Mouse (Mus musculus): ENCODE measurements around the gene Mks1.
A peak's percentile ranks its signal among the peaks of the same experiment; 100 is the strongest.

Gene Mks1

GRCm38 (mm10) chr11:87852690-87853596, at the start of gene Mks1:
Mks1 (plus strand) TSS chr11:87853215.
- H3K36me3 ChIP-seq (ENCODE audit: control insufficient read depth, insufficient read depth, low read length, poor library complexity, severe bottlenecking), result no peaks in the 10 kb centered on the region
- H3K27me3 ChIP-seq (ENCODE audit: control insufficient read depth, insufficient read depth, low read length, poor library complexity, severe bottlenecking), result no peaks in the 10 kb centered on the region; the same call in 1 of the 2 replicates
- peak; percentile 94 for DNase-seq (ENCODE audit: low read depth, low spot score)

- Histone ChIP-seq H3K36me3 (ENCODE audit: control insufficient read depth, insufficient read depth, low read length, poor library complexity, severe bottlenecking) (no peaks in the 10 kb centered on the region), H3K27me3 (ENCODE audit: control insufficient read depth, insufficient read depth, low read length, poor library complexity, severe bottlenecking) (no peaks in the 10 kb centered on the region)
- peak; percentile 65 for DNase-seq (ENCODE audit: low read depth, low spot score)
Measured at GRCm38 (mm10) chr11:87805448-87805847, 47.6 kb upstream of the Mks1 start.

GRCm38 (mm10) chr11:87807433-87807832, 45.6 kb upstream of the Mks1 start:
- H3K27me3 ChIP-seq (ENCODE audit: control insufficient read depth, insufficient read depth, low read length, poor library complexity, severe bottlenecking), result no peaks in the 10 kb centered on the region
- no peak for DNase-seq (ENCODE audit: low read depth, low spot score)
- H3K36me3 ChIP-seq (ENCODE audit: control insufficient read depth, insufficient read depth, low read length, poor library complexity, severe bottlenecking), result no peaks in the 10 kb centered on the region

GRCm38 (mm10) chr11:87808236-87808635, 44.8 kb upstream of the Mks1 start:
- DNase-seq (ENCODE audit: low read depth, low spot score), result peak; percentile 33
- Histone ChIP-seq H3K27me3 (ENCODE audit: control insufficient read depth, insufficient read depth, low read length, poor library complexity, severe bottlenecking) (no peaks in the 10 kb centered on the region), H3K36me3 (ENCODE audit: control insufficient read depth, insufficient read depth, low read length, poor library complexity, severe bottlenecking) (no peaks in the 10 kb centered on the region)

GRCm38 (mm10) chr11:87811396-87811795, 41.6 kb upstream of the Mks1 start:
- no peaks in the 10 kb centered on the region for H3K27me3 ChIP-seq (ENCODE audit: control insufficient read depth, insufficient read depth, low read length, poor library complexity, severe bottlenecking)
- H3K36me3 ChIP-seq (ENCODE audit: control insufficient read depth, insufficient read depth, low read length, poor library complexity, severe bottlenecking), result no peaks in the 10 kb centered on the region
- peak; percentile 15 for DNase-seq (ENCODE audit: low read depth, low spot score)

GRCm38 (mm10) chr11:87814831-87815230, 38.2 kb upstream of the Mks1 start:
- DNase-seq (ENCODE audit: low read depth, low spot score), result no peak
- no peaks in the 10 kb centered on the region for H3K36me3 ChIP-seq (ENCODE audit: control insufficient read depth, insufficient read depth, low read length, poor library complexity, severe bottlenecking)
- no peaks in the 10 kb centered on the region for H3K27me3 ChIP-seq (ENCODE audit: control insufficient read depth, insufficient read depth, low read length, poor library complexity, severe bottlenecking)

GRCm38 (mm10) chr11:87816707-87817442, 36.1 kb upstream of the Mks1 start:
- DNase-seq (ENCODE audit: low read depth, low spot score), result peak; percentile 60

GRCm38 (mm10) chr11:87817443-87817773, 35.6 kb upstream of the Mks1 start:
- no peaks in the 10 kb centered on the region for H3K36me3 ChIP-seq (ENCODE audit: control insufficient read depth, insufficient read depth, low read length, poor library complexity, severe bottlenecking)
- no peaks in the 10 kb centered on the region for H3K27me3 ChIP-seq (ENCODE audit: control insufficient read depth, insufficient read depth, low read length, poor library complexity, severe bottlenecking)
- no peak for DNase-seq (ENCODE audit: low read depth, low spot score)

More at GRCm38 (mm10) chr11:87816707-87817442, 36.1 kb upstream of the Mks1 start:
- Histone ChIP-seq H3K36me3 (ENCODE audit: control insufficient read depth, insufficient read depth, low read length, poor library complexity, severe bottlenecking) (no peaks in the 10 kb centered on the region), H3K27me3 (ENCODE audit: control insufficient read depth, insufficient read depth, low read length, poor library complexity, severe bottlenecking) (no peaks in the 10 kb centered on the region)

GRCm38 (mm10) chr11:87821502-87821901, 31.5 kb upstream of the Mks1 start:
- DNase-seq (ENCODE audit: low read depth, low spot score), result no peak
- Histone ChIP-seq H3K27me3 (ENCODE audit: control insufficient read depth, insufficient read depth, low read length, poor library complexity, severe bottlenecking) (no peaks in the 10 kb centered on the region), H3K36me3 (ENCODE audit: control insufficient read depth, insufficient read depth, low read length, poor library complexity, severe bottlenecking) (no peaks in the 10 kb centered on the region)

- DNase-seq (ENCODE audit: low read depth, low spot score), result no peak
- no peaks in the 10 kb centered on the region; the same call in 1 of the 2 replicates for H3K27me3 ChIP-seq (ENCODE audit: control insufficient read depth, insufficient read depth, low read length, poor library complexity, severe bottlenecking)
- no peaks in the 10 kb centered on the region for H3K36me3 ChIP-seq (ENCODE audit: control insufficient read depth, insufficient read depth, low read length, poor library complexity, severe bottlenecking)
Measured at GRCm38 (mm10) chr11:87828239-87828900, 24.6 kb upstream of the Mks1 start, which contains the start of gene Lpo. Lpo (minus strand) TSS chr11:87828289.

- no peaks in the 10 kb centered on the region for H3K27me3 ChIP-seq (ENCODE audit: control insufficient read depth, insufficient read depth, low read length, poor library complexity, severe bottlenecking)
- no peak for DNase-seq (ENCODE audit: low read depth, low spot score)
- H3K36me3 ChIP-seq (ENCODE audit: control insufficient read depth, insufficient read depth, low read length, poor library complexity, severe bottlenecking), result no peaks in the 10 kb centered on the region
Measured at GRCm38 (mm10) chr11:87840676-87841075, 12.3 kb upstream of the Mks1 start.

GRCm38 (mm10) chr11:87841436-87841835, 11.6 kb upstream of the Mks1 start:
- DNase-seq (ENCODE audit: low read depth, low spot score), result no peak

GRCm38 (mm10) chr11:87846968-87847600, 5.9 kb upstream of the Mks1 start:
- DNase-seq (ENCODE audit: low read depth, low spot score), result no peak
- Histone ChIP-seq H3K27me3 (ENCODE audit: control insufficient read depth, insufficient read depth, low read length, poor library complexity, severe bottlenecking) (no peaks in the 10 kb centered on the region; the same call in 1 of the 2 replicates), H3K36me3 (ENCODE audit: control insufficient read depth, insufficient read depth, low read length, poor library complexity, severe bottlenecking) (no peaks in the 10 kb centered on the region)

More at GRCm38 (mm10) chr11:87841436-87841835, 11.6 kb upstream of the Mks1 start:
- H3K27me3 ChIP-seq (ENCODE audit: control insufficient read depth, insufficient read depth, low read length, poor library complexity, severe bottlenecking), result no peaks in the 10 kb centered on the region
- no peaks in the 10 kb centered on the region for H3K36me3 ChIP-seq (ENCODE audit: control insufficient read depth, insufficient read depth, low read length, poor library complexity, severe bottlenecking)

- H3K27me3 ChIP-seq (ENCODE audit: control insufficient read depth, insufficient read depth, low read length, poor library complexity, severe bottlenecking), result no peaks in the 10 kb centered on the region; the same call in 1 of the 2 replicates
- no peak for DNase-seq (ENCODE audit: low read depth, low spot score)
- no peaks in the 10 kb centered on the region for H3K36me3 ChIP-seq (ENCODE audit: control insufficient read depth, insufficient read depth, low read length, poor library complexity, severe bottlenecking)
Measured at GRCm38 (mm10) chr11:87847884-87848283, 5.1 kb upstream of the Mks1 start.
